Mouse (Mus musculus) embryonic fibroblast, embryonic 13.5 days (primary cell): ENCODE data around the gene Lrrc73. TPM values are rescaled to one million over a fixed set of nuclear protein-coding genes. Genes with fewer than 3 reads are reported as not detected.

Source experiments
- H3K27ac ChIP-seq: 2 replicates; pipeline ENCODE4 v1.5.1; 2012; ENCODE audit warnings: low read length, control low read depth, inconsistent platforms; ENCODE audit not compliant: insufficient read depth
- H3K4me1 ChIP-seq: 2 replicates; pipeline ENCODE4 v1.6.1; 2011; ENCODE audit warnings: low read length; ENCODE audit not compliant: control insufficient read depth, insufficient read depth
- H3K4me3 ChIP-seq: 2 replicates; pipeline ENCODE4 v1.5.1; 2011; ENCODE audit warnings: mild to moderate bottlenecking, control low read depth, low read length; ENCODE audit not compliant: insufficient read depth
- CTCF ChIP-seq: IDR thresholded peaks from 2 replicates; pipeline ENCODE4 v1.5.1; 2011; ENCODE audit warnings: mild to moderate bottlenecking, control low read depth, low read length, moderate library complexity, borderline replicate concordance; ENCODE audit not compliant: insufficient read depth
- POLR2A ChIP-seq: IDR thresholded peaks from 2 replicates; pipeline ENCODE4 v1.6.1; 2011; ENCODE audit warnings: low read depth, mild to moderate bottlenecking, control low read depth, low read length, moderate library complexity
- polyA plus RNA-seq: library from polyadenylated mRNA; stranded (reverse); fragments of >200 nt; gene quantifications from 2 replicates; pipeline ENCODE4 v1.2.4, GENCODE M21; 2011; ENCODE audit warnings: low read depth; ENCODE audit not compliant: missing spikeins, insufficient read length

Lrrc73 gene
- polyA plus RNA-seq, 1 experiment = 1.6 TPM

DNA sequence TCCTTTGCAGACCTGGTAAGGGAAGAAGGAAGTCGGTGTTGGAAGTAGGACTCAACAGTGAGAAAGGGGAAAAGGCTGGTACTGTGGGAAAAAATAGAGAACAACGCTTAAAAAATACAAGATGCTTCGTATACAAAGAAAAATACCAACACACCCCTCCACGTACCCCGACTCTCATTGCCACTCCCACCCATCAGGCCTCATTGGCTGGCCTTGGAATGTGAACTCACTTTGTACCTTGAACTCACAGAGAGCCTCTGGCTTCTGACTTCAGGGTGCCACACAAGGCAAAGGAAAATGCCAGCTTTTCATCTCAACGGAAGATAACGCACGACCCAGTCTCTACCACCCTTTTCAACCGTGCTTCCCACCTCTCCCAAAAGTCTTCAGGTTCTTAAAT, 29.8 kb downstream of the Lrrc73 start:
- H3K27ac ChIP-seq = no peak overlapping the region
- TF ChIP-seq CTCF = no peak
- no peak; the same call in 1 of the 2 replicates for TF ChIP-seq POLR2A
- no peak overlapping the region for H3K4me3 ChIP-seq

DNA sequence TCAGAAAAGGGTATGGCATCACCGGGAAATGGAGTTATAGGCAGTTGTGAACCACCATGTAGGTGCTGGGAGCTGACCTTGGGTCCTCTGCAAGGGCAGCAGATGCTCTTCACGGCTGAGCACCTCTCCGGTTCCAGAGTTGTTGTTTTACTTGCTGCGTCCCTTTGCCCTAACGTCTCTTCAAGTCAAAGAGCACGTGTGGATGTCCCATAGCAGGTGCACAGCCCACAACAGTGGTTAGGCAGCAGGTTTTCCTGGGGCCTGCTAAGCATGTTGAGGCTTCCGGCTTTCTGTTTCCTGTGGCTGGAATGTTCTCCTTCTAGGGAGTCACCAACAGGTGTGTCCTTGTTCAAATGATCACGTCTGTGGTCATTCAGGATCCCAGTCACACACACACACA, 30.6 kb downstream of the Lrrc73 start:
- TF ChIP-seq CTCF (no peak), POLR2A (no peak)

More for the DNA sequence above, 29.8 kb downstream of the Lrrc73 start:
- peaks cover 9% of the 10 kb centered on the region for H3K4me1 ChIP-seq

DNA sequence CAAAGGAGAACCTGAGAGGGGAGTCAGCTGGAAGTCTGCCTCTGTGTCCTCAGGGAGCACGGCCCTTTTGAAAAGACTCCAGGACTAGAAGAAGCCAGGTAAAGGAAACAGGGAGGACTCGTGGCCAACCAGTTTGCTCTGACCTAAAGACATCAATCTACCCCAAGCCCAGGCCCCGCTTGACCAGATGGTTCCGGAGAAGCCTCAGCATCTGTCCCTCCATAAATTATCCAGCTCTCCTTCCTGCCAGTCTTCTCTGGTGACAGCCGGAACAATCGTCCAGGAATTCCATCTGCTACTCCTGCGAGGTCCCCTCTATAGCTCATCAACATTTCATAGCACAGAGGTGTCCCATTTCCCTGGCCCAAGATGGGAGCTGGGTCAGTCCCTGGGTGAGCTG, 31.3 kb downstream of the Lrrc73 start:
- no peak for TF ChIP-seq CTCF
- TF ChIP-seq POLR2A = no peak
- peaks cover 3% of the 10 kb centered on the region for H3K4me1 ChIP-seq
- H3K4me3 ChIP-seq = no peak overlapping the region
- H3K27ac ChIP-seq = no peak overlapping the region

More for the DNA sequence above, 30.6 kb downstream of the Lrrc73 start:
- Histone ChIP-seq H3K4me3 (no peak overlapping the region), H3K27ac (no peak overlapping the region), H3K4me1 (peaks cover 3% of the 10 kb centered on the region)

DNA sequence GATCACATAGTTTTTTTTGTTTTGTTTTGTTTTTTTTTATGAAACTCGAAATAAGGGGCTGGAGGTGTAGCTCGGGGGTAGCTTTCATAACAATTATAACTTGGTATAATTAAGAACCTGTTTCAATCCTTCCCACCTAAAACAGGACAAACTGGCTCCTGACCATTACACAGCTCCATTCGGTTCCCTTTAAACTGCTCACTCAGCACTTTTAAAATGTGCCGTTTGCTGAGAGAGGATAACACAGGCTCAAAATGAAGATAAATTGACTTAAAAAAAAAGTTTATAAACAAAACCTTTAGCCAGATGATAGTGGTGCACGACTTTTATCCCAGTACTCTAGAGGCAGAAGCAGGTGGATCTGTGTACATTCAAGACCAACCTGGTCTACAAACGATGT, 32.1 kb downstream of the Lrrc73 start:
- Histone ChIP-seq H3K4me1 (peaks cover 3% of the 10 kb centered on the region), H3K27ac (no peak overlapping the region), H3K4me3 (no peak overlapping the region)
- no peak for TF ChIP-seq CTCF
- TF ChIP-seq POLR2A = no peak

DNA sequence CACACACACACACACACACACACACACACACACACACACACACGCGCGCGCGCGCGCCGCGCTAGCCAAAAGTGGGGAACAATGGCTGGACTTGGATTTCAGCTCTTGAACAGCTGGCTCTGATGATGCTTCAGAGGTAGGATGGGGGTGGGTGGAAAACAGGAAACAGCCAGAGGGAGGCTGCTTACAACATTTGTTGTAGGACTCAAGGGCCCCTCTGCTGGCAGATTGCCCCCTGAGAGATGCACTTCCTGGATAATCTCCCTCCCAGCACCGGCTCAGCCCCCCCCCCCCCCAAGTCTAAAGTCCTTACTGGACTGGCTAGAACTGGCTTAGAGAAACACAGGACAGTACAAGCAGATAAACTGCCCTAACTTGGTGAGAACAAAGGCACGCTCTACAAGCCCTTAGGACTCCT, 34.4 kb downstream of the Lrrc73 start:
- no peak overlapping the region for H3K27ac ChIP-seq
- H3K4me1 ChIP-seq = peaks cover 3% of the 10 kb centered on the region
- TF ChIP-seq POLR2A (no peak), CTCF (no peak)
- no peak overlapping the region for H3K4me3 ChIP-seq

DNA sequence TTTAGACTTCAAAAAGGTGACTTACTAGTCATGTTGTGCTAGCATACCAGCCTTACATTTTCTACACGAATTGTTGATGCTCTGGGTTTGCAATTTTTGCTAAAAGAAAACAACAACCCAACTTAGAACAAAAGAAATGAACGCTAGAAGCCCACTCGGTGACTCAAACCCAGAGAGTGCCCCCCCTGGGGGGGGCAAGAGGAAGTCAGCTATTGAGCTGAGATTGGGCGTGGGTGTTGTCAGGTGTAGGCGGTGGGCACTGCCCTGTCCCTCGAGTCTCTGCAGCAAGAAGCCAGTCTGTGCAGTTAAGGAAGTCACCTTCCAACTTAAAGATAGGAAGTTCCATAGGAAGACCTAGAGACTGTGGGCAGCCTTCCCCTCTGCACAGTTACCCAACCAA, 43.3 kb downstream of the Lrrc73 start:
- TF ChIP-seq POLR2A (no peak), CTCF (no peak)
- Histone ChIP-seq H3K4me1 (no peaks in the 10 kb centered on the region), H3K27ac (no peak overlapping the region), H3K4me3 (no peak overlapping the region)

DNA sequence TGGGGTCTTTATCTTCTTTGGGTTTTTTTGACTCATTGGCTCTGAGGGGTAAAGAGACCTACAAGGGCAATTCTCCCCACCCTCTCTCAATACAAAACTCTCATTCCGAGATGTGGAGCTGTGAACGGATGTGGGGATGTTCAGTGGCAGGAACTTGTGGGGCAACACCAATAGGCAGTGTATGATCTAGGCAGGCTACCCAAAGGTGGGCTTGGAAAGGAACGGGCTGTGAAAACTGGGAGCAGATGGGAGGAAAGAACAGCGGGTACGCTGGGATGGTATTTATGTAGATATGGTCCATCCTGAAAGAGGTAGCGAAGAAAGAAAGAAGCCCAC, 43.7 kb downstream of the Lrrc73 start:
- TF ChIP-seq CTCF (no peak), POLR2A (no peak)
- Histone ChIP-seq H3K4me1 (no peaks in the 10 kb centered on the region), H3K27ac (no peak overlapping the region), H3K4me3 (peak overlapping the region; percentile 39; the same call in 1 of the 2 replicates)

DNA sequence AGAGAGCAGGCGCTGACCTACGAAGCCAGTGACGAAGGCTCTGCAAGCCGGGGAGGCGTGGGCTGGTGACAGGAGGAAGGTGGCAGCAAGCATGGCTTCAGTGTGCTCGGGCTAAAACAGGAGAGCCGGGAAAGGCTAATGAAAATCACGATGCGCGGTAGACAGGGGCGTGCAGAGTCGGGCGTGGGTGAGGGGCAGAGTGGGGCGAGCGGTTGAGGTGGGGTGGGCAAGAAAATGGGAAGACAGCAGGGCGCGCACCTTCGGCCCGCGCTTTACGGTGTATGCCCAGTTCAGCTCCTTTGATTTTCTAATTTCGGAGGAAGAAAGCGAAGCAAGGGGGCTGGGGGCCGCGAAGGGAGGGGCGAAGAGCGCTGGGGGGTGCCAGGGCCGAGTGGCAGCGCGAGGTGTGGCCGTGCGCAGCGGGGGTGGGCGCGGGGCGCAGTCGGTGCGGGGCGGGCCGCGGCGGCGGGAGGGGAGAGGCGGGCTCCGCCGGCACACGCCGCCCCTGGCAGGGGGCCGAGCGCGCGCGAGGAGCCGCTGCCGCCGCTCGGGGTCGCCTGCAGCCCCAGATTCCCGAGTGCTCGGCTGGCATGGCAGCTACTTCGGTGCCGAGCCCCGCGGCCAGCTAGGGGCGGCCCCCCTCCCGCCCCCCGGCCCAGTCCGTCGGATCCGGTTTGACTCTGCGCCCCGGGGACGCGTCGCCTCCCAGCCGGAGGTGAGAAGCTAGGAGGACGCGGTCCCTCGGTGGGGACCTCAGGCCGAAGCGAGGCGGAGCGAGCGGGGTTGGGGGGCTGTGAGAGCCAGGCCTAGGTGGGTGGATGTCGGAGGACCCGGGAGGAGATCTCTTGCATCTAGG, 44.3 kb downstream of the Lrrc73 start, which contains the start of gene Dlk2:
Dlk2 (plus strand) TSS at position 58 of the 856 bp plus-strand sequence.
- Histone ChIP-seq H3K4me1 (no peaks in the 10 kb centered on the region), H3K27ac (no peak within 1 kb of the TSS), H3K4me3 (peak within 1 kb of the TSS; percentile 39)
- TF ChIP-seq POLR2A (no peak), CTCF (no peak)

DNA sequence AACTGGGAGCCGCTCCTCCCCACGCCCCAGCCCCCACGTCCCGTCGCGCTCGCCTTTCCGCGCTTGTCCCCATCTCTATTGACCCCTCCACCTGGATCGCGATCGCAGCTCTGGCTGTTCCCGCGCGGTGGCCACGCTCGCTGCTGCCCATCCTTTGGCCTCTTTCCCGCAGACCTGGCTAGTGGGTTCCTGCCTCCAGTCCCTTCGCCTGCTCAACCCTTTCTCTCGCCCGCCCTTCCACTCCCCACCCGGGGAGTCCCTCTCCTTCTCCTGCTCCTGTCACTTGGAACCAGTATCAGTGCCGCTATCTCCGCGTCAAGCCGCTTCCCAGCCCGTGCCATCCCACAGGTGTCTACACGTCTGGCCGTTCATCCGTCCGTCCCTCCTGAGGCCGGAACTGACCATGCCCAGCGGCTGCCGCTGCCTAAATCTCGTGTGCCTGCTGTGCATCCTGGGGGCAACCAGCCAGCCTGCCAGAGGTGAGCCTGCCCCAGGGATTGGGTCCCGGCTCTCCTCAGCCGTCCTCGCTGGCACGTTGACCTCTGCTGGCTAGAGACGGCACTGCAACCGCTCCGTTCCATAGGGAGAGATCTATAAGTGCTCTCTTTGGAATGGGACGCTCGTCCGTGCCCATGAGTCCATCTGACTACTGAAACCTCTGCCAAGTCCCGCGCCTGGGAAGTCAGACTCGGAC, 45.0 kb downstream of the Lrrc73 start:
- peak overlapping the region; percentile 39 for H3K4me3 ChIP-seq
- no peak overlapping the region for H3K27ac ChIP-seq
- H3K4me1 ChIP-seq = no peaks in the 10 kb centered on the region
- TF ChIP-seq POLR2A = no peak
- TF ChIP-seq CTCF = peak; percentile 93

DNA sequence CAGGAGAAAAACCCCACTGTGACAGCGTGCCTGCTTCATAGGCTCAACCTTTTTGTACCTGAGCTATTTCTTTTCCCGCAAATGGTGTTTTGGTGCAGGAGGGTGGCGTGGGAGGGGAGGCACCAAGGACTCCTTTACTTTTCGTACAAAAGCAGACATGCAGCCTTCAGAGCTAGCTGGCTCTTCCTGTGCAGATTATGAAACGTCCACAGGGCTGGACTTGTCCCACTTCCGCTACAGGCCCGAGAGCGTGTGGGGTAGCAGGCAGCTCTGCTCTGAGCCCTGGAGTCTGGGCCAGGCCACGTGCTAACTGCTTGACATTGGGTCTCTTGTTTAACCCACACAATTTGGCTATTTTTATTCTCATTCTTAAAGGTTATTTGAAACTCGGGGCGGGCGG, 48.6 kb downstream of the Lrrc73 start:
- H3K4me1 ChIP-seq = no peaks in the 10 kb centered on the region
- TF ChIP-seq POLR2A = no peak
- no peak for TF ChIP-seq CTCF
- H3K4me3 ChIP-seq = no peak overlapping the region
- H3K27ac ChIP-seq = no peak overlapping the region
